Mouse (Mus musculus): ENCODE results near the gene Cntn5. TPM values are rescaled to one million over a fixed set of nuclear protein-coding genes. Genes with fewer than 3 reads are reported as not detected.

The Cntn5 gene
- polyA plus RNA-seq, 1 experiment from 2014 or later = 20.2 TPM

- no peaks in the 10 kb centered on the region for H3K27me3 ChIP-seq (replicated peaks; ENCODE audit: control insufficient read depth, insufficient read depth, low read length)
- ATAC-seq = no peak
- no peak overlapping the region for H3K4me2 ChIP-seq (ENCODE audit: low read length)
- H3K36me3 ChIP-seq (ENCODE audit: control insufficient read depth, insufficient read depth) = no peaks in the 10 kb centered on the region
- H3K4me3 ChIP-seq (replicated peaks; ENCODE audit: low read length) = no peak overlapping the region
- peaks cover 2% of the 10 kb centered on the region; the same call in 1 of the 2 replicates for H3K4me1 ChIP-seq (replicated peaks; ENCODE audit: control insufficient read depth, insufficient read depth, low read length)
- 88% methylated on average over 4 of the region's 4 CpGs for WGBS
- H3K9ac ChIP-seq (replicated peaks; ENCODE audit: low read depth, low read length) = no peak overlapping the region
- H3K9me3 ChIP-seq (ENCODE audit: control insufficient read depth, low read length) = no peaks in the 10 kb centered on the region
- no peak overlapping the region for H3K27ac ChIP-seq (ENCODE audit: low read length)
These were observed 382.0 kb downstream of the Cntn5 start for GRCm38 (mm10) chr9:10522604-10523003.

DNA sequence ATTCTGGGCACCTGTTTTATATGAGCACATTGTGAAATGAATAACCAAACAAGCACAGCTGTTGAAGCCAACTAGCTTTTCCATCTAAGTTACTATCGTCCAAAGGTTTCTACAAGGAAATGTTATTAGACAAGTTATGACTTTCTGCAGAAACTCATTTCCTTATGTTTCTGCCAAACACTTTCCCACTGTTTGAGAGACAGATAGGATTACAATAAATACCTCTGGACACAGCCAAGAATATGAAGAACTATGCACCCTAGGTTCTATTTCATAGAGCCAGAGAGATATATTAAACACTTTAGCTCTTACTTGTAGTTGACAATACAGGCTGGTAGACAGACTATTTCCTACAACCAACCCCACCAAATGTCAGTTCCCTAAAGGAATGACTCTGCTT, 383.5 kb downstream of the Cntn5 start:
- H3K36me3 ChIP-seq (ENCODE audit: control insufficient read depth, insufficient read depth) = no peaks in the 10 kb centered on the region
- H3K4me1 ChIP-seq (replicated peaks; ENCODE audit: control insufficient read depth, insufficient read depth, low read length) = no peaks in the 10 kb centered on the region
- H3K9me3 ChIP-seq (ENCODE audit: control insufficient read depth, low read length) = no peaks in the 10 kb centered on the region
- no peaks in the 10 kb centered on the region for H3K27me3 ChIP-seq (replicated peaks; ENCODE audit: control insufficient read depth, insufficient read depth, low read length)
- no peak overlapping the region for H3K4me2 ChIP-seq (ENCODE audit: low read length)
- no peak for ATAC-seq
- no peak overlapping the region for H3K9ac ChIP-seq (replicated peaks; ENCODE audit: low read depth, low read length)
- 72% methylated on average over 1 of the region's 1 CpGs for WGBS
- no peak overlapping the region for H3K27ac ChIP-seq (ENCODE audit: low read length)
- no peak overlapping the region for H3K4me3 ChIP-seq (replicated peaks; ENCODE audit: low read length)

DNA sequence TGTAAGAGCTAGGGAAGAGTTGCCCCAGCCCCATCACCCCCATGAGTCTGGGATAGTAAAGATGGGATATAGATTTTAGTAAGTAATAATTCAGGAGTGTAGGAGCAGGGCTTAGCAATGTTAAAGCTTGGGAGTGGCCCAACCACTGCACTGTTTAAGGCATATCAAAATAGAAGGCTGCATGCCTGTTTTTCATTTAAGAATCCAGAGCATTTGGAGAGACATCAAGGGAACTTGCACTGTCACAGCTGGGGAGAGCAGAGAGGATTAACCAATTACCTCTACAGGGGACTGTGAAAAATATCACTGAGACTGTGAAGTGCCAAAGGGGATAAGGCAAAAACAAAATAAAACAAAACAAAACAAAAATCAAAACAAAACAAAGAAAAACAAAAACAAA, 412.3 kb downstream of the Cntn5 start:
- H3K36me3 ChIP-seq (ENCODE audit: control insufficient read depth, insufficient read depth) = no peaks in the 10 kb centered on the region
- H3K27me3 ChIP-seq (replicated peaks; ENCODE audit: control insufficient read depth, insufficient read depth, low read length) = no peaks in the 10 kb centered on the region
- no peak overlapping the region for H3K4me3 ChIP-seq (replicated peaks; ENCODE audit: low read length)
- H3K4me1 ChIP-seq (replicated peaks; ENCODE audit: control insufficient read depth, insufficient read depth, low read length) = no peaks in the 10 kb centered on the region
- no peaks in the 10 kb centered on the region for H3K9me3 ChIP-seq (ENCODE audit: control insufficient read depth, low read length)
- H3K4me2 ChIP-seq (ENCODE audit: low read length) = no peak overlapping the region
- no peak for ATAC-seq
- H3K27ac ChIP-seq (ENCODE audit: low read length) = no peak overlapping the region
- no peak overlapping the region for H3K9ac ChIP-seq (replicated peaks; ENCODE audit: low read depth, low read length)

- WGBS = 85% methylated on average over 4 of the region's 4 CpGs
- Histone ChIP-seq H3K4me1 (replicated peaks; ENCODE audit: control insufficient read depth, insufficient read depth, low read length) (no peaks in the 10 kb centered on the region), H3K9ac (replicated peaks; ENCODE audit: low read depth, low read length) (no peak overlapping the region), H3K27me3 (replicated peaks; ENCODE audit: control insufficient read depth, insufficient read depth, low read length) (no peaks in the 10 kb centered on the region), H3K36me3 (ENCODE audit: control insufficient read depth, insufficient read depth) (no peaks in the 10 kb centered on the region), H3K4me2 (ENCODE audit: low read length) (no peak overlapping the region), H3K9me3 (ENCODE audit: control insufficient read depth, low read length) (no peaks in the 10 kb centered on the region), H3K27ac (ENCODE audit: low read length) (no peak overlapping the region), H3K4me3 (replicated peaks; ENCODE audit: low read length) (no peak overlapping the region)
- ATAC-seq = no peak
These were observed 433.0 kb downstream of the Cntn5 start for GRCm38 (mm10) chr9:10471484-10472125.

DNA sequence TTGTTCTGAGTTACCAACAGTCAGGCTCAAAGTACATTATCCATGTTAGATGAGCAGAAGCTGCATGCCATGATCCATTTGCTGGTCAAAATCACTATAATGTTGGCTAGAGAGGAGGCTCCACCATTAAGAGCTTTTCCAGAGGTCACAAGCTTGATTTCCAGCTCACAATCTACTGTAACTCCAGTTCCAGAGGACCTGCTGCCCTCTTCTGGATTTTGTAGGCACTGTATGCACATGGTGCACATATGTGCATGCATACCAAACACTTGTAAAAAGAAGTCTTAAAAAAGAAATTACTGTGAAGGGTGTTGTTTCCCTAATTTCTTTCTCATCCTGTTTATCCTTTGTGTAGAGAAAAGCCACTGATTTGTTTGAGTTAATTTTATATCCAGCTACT, 439.8 kb downstream of the Cntn5 start:
- H3K27ac ChIP-seq (ENCODE audit: low read length) = no peak overlapping the region
- H3K36me3 ChIP-seq (ENCODE audit: control insufficient read depth, insufficient read depth) = no peaks in the 10 kb centered on the region
- H3K4me3 ChIP-seq (replicated peaks; ENCODE audit: low read length) = no peak overlapping the region
- H3K27me3 ChIP-seq (replicated peaks; ENCODE audit: control insufficient read depth, insufficient read depth, low read length) = no peaks in the 10 kb centered on the region
- H3K4me1 ChIP-seq (replicated peaks; ENCODE audit: control insufficient read depth, insufficient read depth, low read length) = no peaks in the 10 kb centered on the region
- no peak for ATAC-seq
- no peak overlapping the region for H3K4me2 ChIP-seq (ENCODE audit: low read length)
- H3K9ac ChIP-seq (replicated peaks; ENCODE audit: low read depth, low read length) = no peak overlapping the region
- H3K9me3 ChIP-seq (ENCODE audit: control insufficient read depth, low read length) = no peaks in the 10 kb centered on the region

GRCm38 (mm10) chr9:10457900-10458299, 446.7 kb downstream of the Cntn5 start:
- H3K36me3 ChIP-seq (ENCODE audit: control insufficient read depth, insufficient read depth) = no peaks in the 10 kb centered on the region
- no peak for ATAC-seq
- peaks cover 3% of the 10 kb centered on the region; the same call in 1 of the 2 replicates for H3K4me1 ChIP-seq (replicated peaks; ENCODE audit: control insufficient read depth, insufficient read depth, low read length)
- WGBS = 45% methylated on average over 3 of the region's 3 CpGs
- no peaks in the 10 kb centered on the region for H3K9me3 ChIP-seq (ENCODE audit: control insufficient read depth, low read length)
- no peaks in the 10 kb centered on the region for H3K27me3 ChIP-seq (replicated peaks; ENCODE audit: control insufficient read depth, insufficient read depth, low read length)
- no peak overlapping the region for H3K4me2 ChIP-seq (ENCODE audit: low read length)
- no peak overlapping the region for H3K27ac ChIP-seq (ENCODE audit: low read length)
- no peak overlapping the region for H3K9ac ChIP-seq (replicated peaks; ENCODE audit: low read depth, low read length)
- no peak overlapping the region for H3K4me3 ChIP-seq (replicated peaks; ENCODE audit: low read length)

DNA sequence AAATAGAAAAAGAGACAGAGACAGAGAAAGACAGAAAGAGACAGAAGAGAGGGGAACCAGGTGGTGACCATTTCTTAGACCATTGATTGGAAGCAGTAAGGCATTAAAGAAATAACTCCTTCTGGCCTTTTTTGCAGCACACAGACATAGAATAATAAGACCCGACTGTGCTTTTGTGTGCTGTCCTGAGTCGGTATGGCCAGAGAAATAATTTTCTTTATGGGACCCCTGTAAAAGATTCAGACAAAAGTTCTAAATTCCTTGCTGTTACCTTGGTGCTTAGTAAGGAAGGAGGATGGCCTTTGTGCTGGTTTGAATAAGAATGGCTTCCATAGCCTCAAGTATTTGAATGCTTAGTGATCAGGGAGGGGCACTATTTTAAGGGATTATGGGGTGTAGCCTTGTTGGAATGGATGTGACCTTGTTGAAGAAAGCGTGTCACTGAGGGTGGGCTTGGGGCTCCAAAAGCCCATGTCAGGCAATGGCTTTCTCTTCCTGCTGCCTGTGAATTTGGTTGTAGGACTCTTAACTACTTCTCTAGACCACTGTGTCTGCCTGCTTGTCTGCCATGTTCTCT, 455.5 kb downstream of the Cntn5 start:
- H3K9me3 ChIP-seq (ENCODE audit: control insufficient read depth, low read length) = no peaks in the 10 kb centered on the region

DNA sequence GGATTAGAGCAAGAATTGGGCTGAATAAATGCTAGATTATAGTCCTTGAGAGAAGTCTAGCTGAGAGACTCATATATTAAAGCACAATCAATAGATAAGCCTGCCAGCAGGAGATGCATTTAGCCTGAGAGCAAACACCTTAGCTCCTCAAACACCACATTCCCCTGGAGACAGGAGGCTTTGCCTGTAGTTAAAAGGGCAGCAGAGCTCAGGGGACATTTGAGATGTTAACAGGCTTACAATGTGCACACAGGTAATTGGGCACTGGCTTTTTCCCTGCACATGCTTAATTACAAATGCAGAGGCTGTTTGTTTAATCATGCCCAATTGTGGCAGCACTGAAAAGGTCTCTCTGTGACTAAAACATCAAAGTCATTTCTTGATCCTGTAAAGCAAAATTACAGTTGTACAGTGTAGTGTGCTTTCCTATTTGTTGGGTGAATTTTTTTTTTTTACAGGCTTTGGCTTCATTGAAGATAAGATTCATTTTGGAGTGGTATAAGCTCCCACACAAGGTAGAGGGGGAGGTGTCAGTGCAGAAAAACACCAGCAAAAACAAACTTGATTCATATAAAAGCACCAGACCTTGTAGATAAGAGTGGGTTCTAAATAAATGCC, 457.2 kb downstream of the Cntn5 start:
- peaks cover 3% of the 10 kb centered on the region; the same call in 1 of the 2 replicates for H3K4me1 ChIP-seq (replicated peaks; ENCODE audit: control insufficient read depth, insufficient read depth, low read length)
- no peak overlapping the region for H3K4me2 ChIP-seq (ENCODE audit: low read length)
- no peak overlapping the region for H3K4me3 ChIP-seq (replicated peaks; ENCODE audit: low read length)
- no peaks in the 10 kb centered on the region for H3K27me3 ChIP-seq (replicated peaks; ENCODE audit: control insufficient read depth, insufficient read depth, low read length)
- ATAC-seq = no peak; the same call in 1 of the 2 replicates
- H3K9me3 ChIP-seq (ENCODE audit: control insufficient read depth, low read length) = no peaks in the 10 kb centered on the region
- H3K36me3 ChIP-seq (ENCODE audit: control insufficient read depth, insufficient read depth) = no peaks in the 10 kb centered on the region
- H3K9ac ChIP-seq (replicated peaks; ENCODE audit: low read depth, low read length) = no peak overlapping the region
- no peak overlapping the region for H3K27ac ChIP-seq (ENCODE audit: low read length)

More for the DNA sequence above, 455.5 kb downstream of the Cntn5 start:
- no peak overlapping the region for H3K4me2 ChIP-seq (ENCODE audit: low read length)
- H3K36me3 ChIP-seq (ENCODE audit: control insufficient read depth, insufficient read depth) = no peaks in the 10 kb centered on the region
- no peak overlapping the region for H3K4me3 ChIP-seq (replicated peaks; ENCODE audit: low read length)
- H3K4me1 ChIP-seq (replicated peaks; ENCODE audit: control insufficient read depth, insufficient read depth, low read length) = peaks cover 3% of the 10 kb centered on the region; the same call in 1 of the 2 replicates
- H3K27me3 ChIP-seq (replicated peaks; ENCODE audit: control insufficient read depth, insufficient read depth, low read length) = no peaks in the 10 kb centered on the region
- H3K9ac ChIP-seq (replicated peaks; ENCODE audit: low read depth, low read length) = no peak overlapping the region
- 9% methylated on average over 3 of the region's 3 CpGs for WGBS
- ATAC-seq = no peak
- no peak overlapping the region for H3K27ac ChIP-seq (ENCODE audit: low read length)

GRCm38 (mm10) chr9:10412075-10412474, 492.5 kb downstream of the Cntn5 start:
- Histone ChIP-seq H3K9ac (replicated peaks; ENCODE audit: low read depth, low read length) (no peak overlapping the region), H3K27me3 (replicated peaks; ENCODE audit: control insufficient read depth, insufficient read depth, low read length) (no peaks in the 10 kb centered on the region), H3K27ac (ENCODE audit: low read length) (no peak overlapping the region), H3K36me3 (ENCODE audit: control insufficient read depth, insufficient read depth) (no peaks in the 10 kb centered on the region), H3K4me1 (replicated peaks; ENCODE audit: control insufficient read depth, insufficient read depth, low read length) (no peaks in the 10 kb centered on the region), H3K9me3 (ENCODE audit: control insufficient read depth, low read length) (no peaks in the 10 kb centered on the region), H3K4me3 (replicated peaks; ENCODE audit: low read length) (no peak overlapping the region), H3K4me2 (ENCODE audit: low read length) (no peak overlapping the region)
- ATAC-seq = no peak

All from forebrain, embryonic 16.5 days (tissue).